Mouse (Mus musculus) C2C12 (cell line): ENCODE measurements around the gene Gas2l3. TPM values are rescaled to one million over a fixed set of nuclear protein-coding genes. Genes with fewer than 3 reads are reported as not detected.

Experiments used
- H3K27me3 ChIP-seq: one replicate; pipeline ENCODE4 v1.6.1; 2011; ENCODE audit not compliant: control insufficient read depth, insufficient read depth, insufficient read length
- H3K36me3 ChIP-seq: one replicate; pipeline ENCODE4 v1.6.1; 2011; ENCODE audit not compliant: control insufficient read depth, insufficient read depth
- H3K4me3 ChIP-seq: one replicate; pipeline ENCODE4 v1.5.1; 2011; ENCODE audit warnings: mild to moderate bottlenecking, control low read depth; ENCODE audit not compliant: poor library complexity, insufficient read depth, severe bottlenecking
- H3K79me2 ChIP-seq: one replicate; pipeline ENCODE4 v1.6.1; 2011; ENCODE audit not compliant: control insufficient read depth, insufficient read depth
- H3K79me3 ChIP-seq: one replicate; pipeline ENCODE4 v1.6.1; 2011; ENCODE audit warnings: low read depth, control low read depth
- H3ac ChIP-seq: one replicate; pipeline ENCODE3; 2011; ENCODE audit warnings: low read depth; ENCODE audit not compliant: control insufficient read depth, insufficient read length
- CEBPB ChIP-seq: IDR thresholded peaks from one replicate; pipeline ENCODE4 v1.6.1; 2011; ENCODE audit warnings: low read depth, mild to moderate bottlenecking, control low read depth, moderate library complexity
- CTCF ChIP-seq: IDR thresholded peaks from one replicate; pipeline ENCODE4 v1.5.1; 2011; ENCODE audit not compliant: control insufficient read depth, insufficient read depth, insufficient read length
- FOSL1 ChIP-seq: IDR thresholded peaks from one replicate; pipeline ENCODE4 v1.8.0; 2011; ENCODE audit warnings: mild to moderate bottlenecking, low read length; ENCODE audit not compliant: poor library complexity, insufficient read depth, severe bottlenecking
- MAX ChIP-seq: IDR thresholded peaks from one replicate; pipeline ENCODE4 v1.6.1; 2011; ENCODE audit warnings: mild to moderate bottlenecking, control low read depth
- MYOD1 ChIP-seq: IDR thresholded peaks from one replicate; pipeline ENCODE4 v1.6.1; 2011; ENCODE audit warnings: low read depth; ENCODE audit not compliant: control insufficient read depth, insufficient read length
- MYOG ChIP-seq: IDR thresholded peaks from one replicate; pipeline ENCODE4 v1.6.1; 2011; ENCODE audit not compliant: control insufficient read depth, insufficient read length; ENCODE audit errors: extremely low read depth
- USF1 ChIP-seq: IDR thresholded peaks from one replicate; pipeline ENCODE4 v1.6.1; 2011; ENCODE audit warnings: low read depth, mild to moderate bottlenecking, control low read depth, moderate library complexity
- polyA plus RNA-seq: library from polyadenylated mRNA; unstranded; fragments of >200 nt; fragmentation: generic; extraction: Trizol; gene quantifications from one replicate; pipeline ENCODE4 v1.2.1, GENCODE M21; 2012; ENCODE audit warnings: missing spikeins

The Gas2l3 gene
- polyA plus RNA-seq, 1 experiment: 4.4 TPM

GRCm38 (mm10) chr10:89423164-89423778, 20.5 kb downstream of the Gas2l3 start:
- no peaks in the 10 kb centered on the region for H3K27me3 ChIP-seq
- no peaks in the 10 kb centered on the region for H3K79me2 ChIP-seq
- TF ChIP-seq FOSL1: no peak
- TF ChIP-seq MAX: no peak
- TF ChIP-seq USF1: no peak
- TF ChIP-seq MYOD1: no peak
- TF ChIP-seq MYOG: no peak
- no peak for TF ChIP-seq CTCF
- no peak for TF ChIP-seq CEBPB
- H3K36me3 ChIP-seq: peaks cover 75% of the 10 kb centered on the region
- no peak overlapping the region for H3K4me3 ChIP-seq
- H3ac ChIP-seq: no peak overlapping the region
- H3K79me3 ChIP-seq: no peaks in the 10 kb centered on the region

- TF ChIP-seq CTCF (no peak), CEBPB (no peak), USF1 (no peak), FOSL1 (no peak), MYOG (no peak), MAX (no peak), MYOD1 (no peak)
- Histone ChIP-seq H3K4me3 (no peak overlapping the region), H3K79me2 (no peaks in the 10 kb centered on the region), H3ac (no peak overlapping the region), H3K36me3 (peaks cover 75% of the 10 kb centered on the region), H3K27me3 (no peaks in the 10 kb centered on the region), H3K79me3 (no peaks in the 10 kb centered on the region)
Measured at GRCm38 (mm10) chr10:89422504-89423158, 21.1 kb downstream of the Gas2l3 start.

- H3K27me3 ChIP-seq: no peaks in the 10 kb centered on the region
- no peak for TF ChIP-seq MYOG
Measured at GRCm38 (mm10) chr10:89417966-89418365, 25.8 kb downstream of the Gas2l3 start.

GRCm38 (mm10) chr10:89415478-89415877, 28.3 kb downstream of the Gas2l3 start:
- TF ChIP-seq CEBPB (no peak), MYOD1 (no peak), CTCF (no peak), USF1 (no peak), FOSL1 (no peak), MYOG (no peak), MAX (no peak)
- Histone ChIP-seq H3K79me2 (no peaks in the 10 kb centered on the region), H3ac (no peak overlapping the region), H3K36me3 (peaks cover 82% of the 10 kb centered on the region), H3K4me3 (no peak overlapping the region), H3K27me3 (no peaks in the 10 kb centered on the region), H3K79me3 (no peaks in the 10 kb centered on the region)

More at GRCm38 (mm10) chr10:89417966-89418365, 25.8 kb downstream of the Gas2l3 start:
- no peak overlapping the region for H3K4me3 ChIP-seq
- no peaks in the 10 kb centered on the region for H3K79me3 ChIP-seq
- no peak overlapping the region for H3ac ChIP-seq
- H3K36me3 ChIP-seq: peaks cover 90% of the 10 kb centered on the region
- H3K79me2 ChIP-seq: no peaks in the 10 kb centered on the region

GRCm38 (mm10) chr10:89407551-89407950, 36.2 kb downstream of the Gas2l3 start:
- no peak overlapping the region for H3K4me3 ChIP-seq
- H3K79me3 ChIP-seq: no peaks in the 10 kb centered on the region
- peaks cover 11% of the 10 kb centered on the region for H3K36me3 ChIP-seq
- H3ac ChIP-seq: no peak overlapping the region
- TF ChIP-seq CTCF (no peak), FOSL1 (no peak), MYOD1 (no peak), CEBPB (no peak), MAX (no peak), USF1 (no peak), MYOG (no peak)
- H3K79me2 ChIP-seq: no peaks in the 10 kb centered on the region
- H3K27me3 ChIP-seq: no peaks in the 10 kb centered on the region
